Mouse (Mus musculus) frontal cortex, postnatal 14 days (tissue): Measurements from ENCODE around the gene Snx3.

Experiments
- DNase-seq, 2 experiments: peaks; one replicate each; pipeline ENCODE4 v3.0.0; 2022; ENCODE audit warnings: low spot score in 2 of 2

The Snx3 gene

DNA sequence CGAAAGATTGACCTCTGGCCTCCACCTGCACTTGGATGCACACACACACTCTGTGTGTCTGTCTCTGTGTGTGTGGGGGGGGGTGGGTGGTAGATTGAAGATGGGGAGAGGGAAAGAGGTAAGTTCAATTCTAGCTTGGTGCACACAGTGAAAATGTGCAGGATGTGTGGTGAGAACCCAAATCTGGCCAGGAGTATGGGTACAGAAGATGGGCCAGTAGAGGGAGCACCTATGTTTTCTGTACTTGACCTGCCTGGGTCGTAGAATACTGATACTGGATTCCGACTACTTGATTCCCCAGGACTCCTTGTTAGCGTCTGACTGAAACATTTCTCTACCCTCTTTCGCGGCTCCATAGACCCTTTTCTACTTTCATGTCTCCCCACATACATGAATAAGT is 8.3 kb downstream of the Snx3 start:
- no peak for DNase-seq

DNA sequence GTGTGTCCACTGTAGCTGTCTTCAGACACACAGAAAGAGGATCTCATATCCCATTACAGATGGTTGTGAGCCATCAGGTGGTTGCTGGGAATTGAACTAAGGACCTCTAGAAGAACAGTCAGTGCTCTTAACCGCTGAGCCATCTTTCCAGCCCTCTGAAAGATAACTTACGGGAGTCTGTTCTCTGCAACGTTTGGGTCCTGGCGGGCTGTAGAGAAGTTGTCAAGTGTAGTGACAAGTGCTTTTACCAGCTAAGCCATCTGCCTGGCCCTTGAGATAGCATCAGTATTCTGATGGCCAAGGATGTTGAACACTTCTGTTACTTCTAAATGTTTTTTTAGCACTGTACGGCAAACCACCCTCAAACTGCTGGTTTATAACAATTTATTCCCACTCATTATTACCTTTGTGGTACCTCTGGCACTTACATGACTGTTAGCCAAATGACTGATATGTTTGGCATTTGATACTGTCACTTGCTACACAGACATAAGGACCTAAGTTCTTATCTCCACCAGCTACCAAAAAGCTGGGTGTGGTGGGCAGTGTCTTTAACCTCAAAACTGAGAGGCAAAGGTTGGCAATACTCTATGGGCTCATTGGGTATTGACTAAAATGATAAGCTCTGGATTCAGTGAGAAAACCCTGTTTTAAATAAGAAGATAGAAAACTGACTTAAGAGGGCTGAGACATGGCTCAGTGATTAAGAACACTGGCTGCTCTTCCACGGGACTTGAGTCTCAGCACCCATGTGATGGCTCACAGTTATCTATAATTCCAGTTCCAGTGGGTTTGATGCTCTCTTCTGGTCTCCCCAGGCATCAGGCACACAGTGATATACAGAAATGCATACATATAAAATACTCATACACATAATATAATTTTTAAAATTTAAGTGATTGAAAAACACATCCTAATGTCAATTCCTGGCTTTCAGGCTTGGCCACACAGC is 9.6 kb downstream of the Snx3 start:
- no peak for DNase-seq

DNA sequence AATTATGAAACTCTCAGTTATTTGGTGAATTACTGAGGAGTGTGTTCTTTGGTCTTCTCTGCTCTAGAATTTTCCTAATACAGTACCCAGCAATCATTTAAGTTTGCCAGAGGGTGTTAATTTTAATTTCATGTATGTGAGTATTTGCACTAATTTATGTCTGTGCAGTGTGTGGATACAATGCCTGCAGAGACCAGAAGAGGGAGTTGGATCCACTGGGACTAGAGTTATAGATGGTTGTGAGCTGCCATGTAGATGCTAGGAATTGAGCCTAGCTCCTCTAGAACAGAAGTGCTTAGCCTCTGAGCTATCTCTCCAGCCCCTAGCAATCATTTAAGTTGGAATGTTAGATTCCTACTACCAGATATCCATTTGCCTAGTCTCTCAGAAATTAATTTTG is 12.3 kb downstream of the Snx3 start:
- DNase-seq, result no peak

DNA sequence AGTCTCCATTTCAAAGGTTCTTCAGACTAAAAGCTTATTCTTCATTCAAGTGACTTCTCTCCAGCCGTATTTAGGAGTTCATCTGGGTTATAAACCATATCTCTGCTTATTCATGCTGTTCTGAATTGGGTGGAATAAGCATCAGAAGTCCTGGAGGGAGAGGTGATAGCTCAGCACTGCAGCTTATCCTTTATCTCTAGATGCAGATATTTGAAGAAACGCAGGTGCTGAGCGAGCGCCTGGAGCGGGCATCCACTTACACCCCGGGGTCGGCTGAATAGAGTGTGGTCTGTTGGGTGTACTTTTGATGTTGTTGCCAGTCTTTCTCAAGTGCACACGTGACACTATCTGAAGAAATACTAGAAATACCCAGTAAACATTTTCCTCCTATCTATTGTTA is 16.5 kb downstream of the Snx3 start:
- no peak for DNase-seq

DNA sequence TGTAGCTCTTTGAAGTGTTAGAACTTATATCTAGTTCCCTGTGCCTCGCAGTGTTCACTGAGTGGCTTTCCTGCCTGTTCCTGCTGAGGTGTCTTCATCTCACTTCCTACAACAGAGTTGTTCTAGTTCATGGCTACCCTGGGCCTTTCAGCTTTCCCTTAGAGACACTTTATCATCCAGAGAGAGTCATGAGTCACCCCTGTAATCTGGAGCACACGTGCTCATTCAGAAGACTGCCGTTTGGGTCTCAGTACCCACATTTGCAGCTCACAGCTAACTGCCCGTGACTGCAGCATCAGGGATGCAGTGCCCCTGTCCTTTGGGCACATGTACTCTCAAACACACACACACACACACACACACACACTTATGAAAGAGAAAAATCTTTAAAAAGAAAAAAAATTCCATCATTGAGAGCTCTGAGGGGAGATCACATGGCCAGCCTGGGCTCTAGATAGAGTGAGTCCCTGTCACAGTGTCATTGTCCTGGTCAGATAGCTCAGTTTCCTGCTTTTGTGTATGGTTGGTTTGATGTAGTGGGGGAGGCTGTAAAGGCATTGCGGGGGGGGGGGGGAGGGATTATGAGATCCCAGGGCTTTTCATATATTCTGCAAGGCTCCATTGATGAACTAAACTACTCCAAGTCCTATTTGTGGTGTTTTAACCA is 19.6 kb downstream of the Snx3 start:
- no peak for DNase-seq

DNA sequence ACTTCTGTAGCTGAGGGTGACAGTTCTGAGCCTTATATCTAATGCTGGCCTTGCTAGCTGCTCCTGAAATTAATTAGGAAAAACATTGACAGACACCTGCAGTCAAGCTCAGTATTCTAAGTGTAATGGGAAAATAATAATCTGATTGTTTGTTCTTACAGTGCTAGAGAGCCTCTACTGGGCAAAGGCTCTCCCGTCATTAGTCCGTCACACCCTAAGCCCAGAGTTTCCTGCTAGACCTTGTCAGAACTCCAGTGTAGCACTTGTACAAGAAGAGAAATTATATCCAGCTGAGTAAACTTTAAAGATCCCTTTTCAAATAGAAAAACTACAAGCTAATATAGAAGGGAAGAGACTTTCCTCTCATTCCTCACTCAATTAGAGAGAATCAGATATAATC is 21.1 kb downstream of the Snx3 start:
- DNase-seq, result no peak

DNA sequence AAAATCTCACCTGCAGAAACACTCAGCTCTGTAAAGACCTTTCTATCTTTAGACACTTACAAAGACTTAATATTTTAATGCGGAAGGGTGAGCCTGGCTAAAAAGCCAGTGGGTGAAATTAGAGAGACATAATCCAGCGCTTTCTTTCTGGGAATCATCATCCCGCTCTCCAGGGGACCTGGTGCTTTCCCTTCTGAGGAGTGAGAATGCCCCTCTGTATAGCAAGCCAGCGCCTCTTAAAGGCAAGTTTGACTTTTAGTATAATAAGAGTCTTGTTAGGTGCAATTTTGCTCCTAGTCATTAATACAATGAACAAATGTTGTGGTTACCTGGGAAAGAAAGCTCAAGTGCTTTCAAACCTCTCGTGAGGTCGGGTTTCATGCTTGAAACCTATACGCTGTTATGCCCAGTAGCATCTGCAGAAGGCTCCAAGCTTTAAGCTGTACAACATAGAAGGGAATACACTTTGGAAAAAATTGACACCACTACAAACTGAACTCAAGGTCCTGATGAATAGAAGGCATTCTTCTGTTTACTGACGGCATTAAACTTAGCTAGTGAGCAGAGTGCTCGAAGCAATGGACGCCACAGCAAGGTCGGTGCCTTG is 21.8 kb downstream of the Snx3 start:
- DNase-seq, result no peak

DNA sequence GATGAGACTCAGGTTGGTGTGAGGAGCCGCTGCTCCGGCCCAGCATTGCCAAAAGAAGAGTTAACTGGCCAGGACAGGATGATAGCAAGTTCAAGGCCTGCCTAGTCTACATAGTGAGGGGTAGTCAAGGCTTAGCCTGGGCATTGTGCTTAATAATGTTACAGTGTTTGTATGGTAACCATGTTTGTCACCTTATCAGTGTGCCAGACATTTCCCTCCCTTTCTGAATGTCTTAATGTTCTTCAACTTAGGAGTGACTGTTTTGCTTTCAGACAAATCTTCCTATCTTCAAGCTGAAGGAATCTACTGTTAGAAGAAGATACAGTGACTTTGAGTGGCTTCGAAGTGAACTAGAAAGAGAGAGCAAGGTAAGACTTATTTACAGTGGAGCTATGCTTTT is 23.9 kb downstream of the Snx3 start:
- DNase-seq, result no peak

DNA sequence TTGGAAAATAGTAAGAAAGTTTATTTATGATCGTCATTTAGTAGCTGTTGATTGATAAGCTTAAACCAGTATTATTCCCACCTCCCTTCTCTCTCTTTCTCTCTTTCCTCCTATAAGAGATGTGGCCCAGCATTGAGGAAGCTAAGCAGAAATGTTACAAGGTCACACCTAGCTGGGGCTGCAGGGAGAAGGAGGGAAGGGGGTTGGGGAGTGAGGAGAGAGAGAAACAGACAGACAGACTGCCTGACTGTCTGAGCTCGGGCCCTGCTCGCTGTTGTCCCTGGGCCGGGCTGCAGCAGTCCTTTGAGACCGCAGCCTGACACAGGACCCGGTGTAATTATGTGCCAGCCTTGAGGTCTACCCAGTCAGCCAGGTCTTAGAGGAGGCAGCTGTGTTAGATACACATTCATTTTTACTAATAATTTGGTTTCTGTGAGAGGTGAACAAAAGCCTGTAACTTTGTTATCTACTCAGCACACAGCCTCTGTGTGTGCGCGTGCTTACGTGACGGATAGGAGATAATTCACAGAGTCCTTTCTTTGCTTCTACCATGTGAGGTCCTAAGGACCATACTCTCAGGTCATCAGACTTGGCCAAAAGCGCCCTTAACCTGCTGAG is 32.1 kb downstream of the Snx3 start:
- DNase-seq, result no peak

DNA sequence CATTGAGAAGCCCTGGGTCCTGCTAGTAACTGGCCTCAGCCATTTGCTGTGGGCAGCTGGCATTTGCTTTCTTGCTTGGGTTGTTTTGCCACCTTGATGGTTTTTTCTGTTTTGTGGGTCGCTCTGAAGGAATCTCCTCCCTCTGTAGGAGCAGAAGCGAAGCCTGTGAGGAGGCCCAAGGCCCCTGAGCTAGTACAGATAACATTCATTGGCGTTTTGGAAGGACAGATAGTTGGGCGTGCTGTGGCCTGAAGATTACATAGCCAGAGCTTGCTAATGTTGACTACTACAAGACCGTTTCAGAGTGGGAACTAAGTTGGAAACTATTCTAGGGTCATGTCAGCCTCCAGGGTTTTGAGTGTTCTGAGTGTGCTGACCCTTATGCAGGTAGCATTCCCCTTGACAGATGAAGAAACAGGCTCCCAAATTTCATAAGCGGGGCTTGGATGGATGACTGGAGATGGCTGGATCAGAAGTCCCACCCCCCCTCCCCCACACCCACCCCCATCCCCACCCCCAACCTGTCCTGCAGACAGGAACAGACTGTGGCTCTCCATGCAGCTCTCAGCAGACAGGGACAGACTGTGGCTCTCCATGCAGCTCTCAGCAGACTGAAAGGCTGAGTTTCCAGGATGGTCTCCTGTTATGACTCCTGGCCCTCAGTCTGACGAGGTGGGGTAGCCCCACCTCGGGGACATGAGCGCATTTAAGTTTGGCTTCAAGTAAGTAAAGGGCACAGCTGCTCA is 35.9 kb downstream of the Snx3 start:
- no peak for DNase-seq

DNA sequence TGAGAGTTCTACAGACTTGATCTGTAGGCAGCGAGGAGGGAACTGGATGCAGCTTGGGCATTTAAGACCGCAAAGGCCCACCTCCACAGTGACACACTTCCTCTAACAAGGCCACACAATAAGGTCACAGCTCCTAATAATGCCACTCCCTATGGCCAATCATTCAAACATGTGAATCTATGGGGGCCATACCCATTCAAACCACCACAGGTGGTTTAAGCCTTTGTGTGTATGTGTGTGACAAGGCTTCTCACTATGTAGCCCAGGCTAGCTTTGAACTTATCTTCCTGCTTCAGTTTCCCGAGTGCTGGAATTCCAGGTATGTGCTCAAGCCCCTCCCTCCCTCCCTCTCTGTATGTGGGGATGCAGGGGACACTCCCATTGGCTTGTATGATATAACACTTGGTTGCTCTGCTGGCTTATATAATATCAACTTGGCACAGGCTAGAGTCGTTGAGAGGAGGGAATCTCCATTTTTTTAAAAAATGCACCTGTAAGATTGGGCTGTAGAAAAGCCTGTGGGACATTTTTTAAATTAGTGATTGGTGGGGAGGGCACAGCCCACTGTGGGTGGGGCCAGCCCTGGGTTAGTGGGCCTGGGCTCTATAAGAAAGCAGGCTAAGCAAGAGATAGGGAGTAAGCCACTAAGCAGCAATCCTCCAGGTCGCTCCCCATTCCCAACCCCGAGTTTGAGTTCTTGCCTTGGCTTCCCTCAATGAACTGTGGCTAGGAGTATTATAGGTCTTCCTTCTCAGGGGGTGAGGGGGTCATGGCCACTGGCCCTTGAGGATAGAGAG is 44.1 kb downstream of the Snx3 start:
- no peak for DNase-seq

DNA sequence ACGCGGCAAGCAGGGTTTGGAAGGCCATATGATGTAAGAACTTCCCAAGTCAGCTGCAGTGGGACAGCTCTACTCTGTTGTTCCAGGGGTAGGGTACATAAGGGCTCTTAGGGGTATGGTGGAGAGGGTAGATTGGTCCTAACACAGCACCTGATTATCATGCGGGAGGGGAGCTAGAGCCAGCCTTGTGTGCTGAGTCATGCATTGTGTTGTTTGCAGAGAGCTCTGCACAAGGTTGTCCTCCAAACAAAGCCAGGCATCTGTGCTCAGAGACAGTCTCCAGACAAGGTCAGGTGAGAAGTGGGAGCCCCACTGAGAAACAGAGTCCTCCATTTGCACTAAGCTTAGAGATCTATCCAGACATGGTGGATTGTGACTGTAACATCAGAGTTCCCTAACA is 44.7 kb downstream of the Snx3 start:
- DNase-seq, result no peak

DNA sequence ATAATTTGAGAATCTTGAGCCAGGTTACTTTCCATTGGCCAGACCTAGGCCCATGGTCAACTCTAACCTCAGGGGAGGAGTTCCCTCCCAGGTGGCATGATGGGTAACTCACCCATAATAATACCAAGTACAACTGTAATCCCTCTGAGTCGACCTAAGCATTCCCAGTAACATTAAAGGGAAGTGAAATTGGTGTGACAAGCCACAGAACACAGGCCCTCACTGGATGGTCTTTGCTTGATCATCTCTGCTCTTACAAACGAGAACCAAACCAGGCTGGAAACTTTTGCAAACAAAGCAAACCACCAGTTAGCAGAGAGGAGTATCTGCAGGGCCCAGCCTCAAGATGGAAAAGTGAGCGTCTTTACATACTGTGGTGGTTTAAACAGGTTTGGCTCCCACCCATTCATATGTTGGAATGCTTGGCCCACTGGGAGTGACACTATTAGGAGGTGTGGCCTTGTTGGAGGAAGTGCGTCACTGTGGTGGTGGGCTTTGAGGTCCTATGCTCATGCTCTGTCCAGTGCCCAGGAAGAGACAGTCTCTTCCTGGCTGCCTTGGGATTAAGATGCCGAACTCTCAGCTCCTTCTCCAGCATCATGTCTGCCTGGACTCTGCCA is 57.9 kb downstream of the Snx3 start:
- no peak for DNase-seq

DNA sequence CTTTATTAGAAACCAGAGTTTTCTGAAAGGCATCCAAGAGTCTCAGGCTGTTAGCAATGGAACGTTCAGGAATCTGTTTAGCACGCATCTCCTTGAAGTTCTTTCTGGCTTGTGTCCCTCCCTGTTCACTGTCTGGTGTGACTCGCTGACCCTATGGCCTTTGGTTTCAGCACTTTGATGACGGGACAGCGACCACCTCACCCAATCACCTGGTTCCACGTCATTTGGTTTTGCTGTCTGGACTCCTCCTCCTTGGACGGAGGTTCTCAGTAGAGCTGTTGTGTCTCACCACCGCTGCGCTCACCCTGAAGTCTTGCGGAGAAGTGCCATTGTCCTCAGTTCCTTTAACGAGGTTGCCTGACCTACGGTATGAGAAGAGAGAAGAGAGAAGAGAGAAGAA is 60.4 kb downstream of the Snx3 start:
- no peak for DNase-seq

DNA sequence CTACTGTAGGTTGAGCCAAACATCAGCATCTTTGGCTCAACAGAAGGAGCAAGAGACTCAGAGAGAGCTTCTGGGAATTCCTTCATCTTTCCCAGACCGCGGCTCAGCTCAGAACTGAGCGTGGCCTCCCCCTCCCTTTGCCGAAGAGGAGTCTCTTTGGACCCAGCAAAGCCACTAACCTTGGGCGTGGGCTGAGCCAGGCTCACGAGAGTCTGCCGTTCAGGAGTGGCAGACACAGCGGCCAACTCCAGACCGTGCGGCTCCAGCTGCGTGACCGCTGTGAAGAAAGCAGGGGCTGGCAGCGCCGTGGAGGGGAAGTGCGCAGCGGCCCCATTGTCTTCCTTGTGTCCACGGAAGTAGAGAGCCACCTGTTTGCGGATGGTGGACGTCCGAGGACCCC is 70.7 kb downstream of the Snx3 start:
- DNase-seq, result no peak

DNA sequence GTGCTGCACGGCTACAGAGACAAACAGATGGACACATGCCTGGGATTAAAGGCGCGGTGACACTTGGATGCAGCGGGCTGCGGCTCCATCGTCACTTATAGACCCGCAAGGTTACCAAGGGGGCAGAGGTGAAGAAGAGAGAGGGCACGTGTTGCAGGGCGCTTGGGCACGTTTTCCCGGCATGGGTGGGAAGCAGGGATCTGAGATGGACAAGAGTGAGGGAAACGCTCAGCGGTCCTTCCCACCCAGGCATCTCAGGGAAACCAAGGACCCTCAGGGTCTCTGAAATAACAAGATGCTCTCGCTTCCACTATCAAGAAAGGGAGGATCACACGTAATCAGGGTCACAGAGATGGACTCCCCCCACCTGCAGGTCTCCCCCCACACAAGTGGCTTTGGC is 71.1 kb downstream of the Snx3 start:
- no peak for DNase-seq

DNA sequence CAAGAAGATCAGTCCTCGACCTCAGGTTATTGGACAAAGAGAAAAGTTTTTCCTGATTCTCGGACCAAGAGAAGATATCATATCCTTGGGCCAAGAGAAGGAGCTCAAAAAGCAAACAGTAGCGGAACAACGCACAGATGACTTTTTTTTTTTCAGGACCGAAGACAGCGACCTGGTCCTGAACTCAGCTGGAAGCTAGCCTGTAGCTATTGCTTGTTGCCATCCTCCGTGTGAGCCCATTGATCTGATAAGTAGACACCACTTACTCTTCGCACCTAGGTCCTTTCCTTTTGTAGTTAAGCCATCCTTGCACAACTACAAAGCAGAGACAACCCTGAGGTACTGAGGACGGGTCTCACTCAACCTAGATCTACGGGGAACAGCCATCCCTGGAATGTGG is 72.8 kb downstream of the Snx3 start:
- DNase-seq, result no peak

DNA sequence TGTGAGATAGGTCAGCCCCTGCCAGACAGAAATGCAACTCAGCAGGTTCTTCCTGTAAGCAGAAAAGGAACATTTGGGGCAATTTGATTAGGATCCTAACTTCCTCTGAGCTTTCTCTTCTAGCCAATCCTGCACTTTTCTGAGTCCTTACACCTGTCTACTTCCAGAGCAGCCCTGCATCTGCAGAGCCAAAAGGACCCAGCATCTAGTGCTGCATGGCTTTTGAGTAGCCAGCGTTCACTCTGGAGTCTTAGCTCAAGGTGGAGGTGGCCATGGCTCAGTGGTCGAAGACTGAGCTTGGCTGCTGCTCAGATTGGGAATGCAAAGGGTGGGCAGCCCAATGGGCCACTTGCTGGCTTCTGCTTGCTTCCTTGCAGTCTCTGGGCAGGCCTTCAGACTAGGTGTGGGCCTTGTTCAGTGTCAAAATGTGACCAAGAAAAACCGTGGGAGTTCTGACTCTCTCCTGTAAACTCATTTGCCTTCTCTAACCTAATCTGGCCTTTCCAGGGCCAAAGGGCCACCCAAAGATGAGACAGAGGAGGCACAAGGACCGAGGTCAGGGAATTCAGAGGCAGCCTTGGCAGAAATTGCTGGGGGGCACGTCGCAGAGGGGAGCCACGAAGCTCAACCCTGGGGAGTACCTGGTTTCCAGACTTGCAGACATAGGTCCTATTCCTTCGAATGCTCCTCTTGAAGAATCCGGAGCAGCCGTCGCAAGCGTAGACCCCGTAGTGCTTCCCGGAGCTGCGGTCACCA is 75.9 kb downstream of the Snx3 start:
- no peak for DNase-seq

DNA sequence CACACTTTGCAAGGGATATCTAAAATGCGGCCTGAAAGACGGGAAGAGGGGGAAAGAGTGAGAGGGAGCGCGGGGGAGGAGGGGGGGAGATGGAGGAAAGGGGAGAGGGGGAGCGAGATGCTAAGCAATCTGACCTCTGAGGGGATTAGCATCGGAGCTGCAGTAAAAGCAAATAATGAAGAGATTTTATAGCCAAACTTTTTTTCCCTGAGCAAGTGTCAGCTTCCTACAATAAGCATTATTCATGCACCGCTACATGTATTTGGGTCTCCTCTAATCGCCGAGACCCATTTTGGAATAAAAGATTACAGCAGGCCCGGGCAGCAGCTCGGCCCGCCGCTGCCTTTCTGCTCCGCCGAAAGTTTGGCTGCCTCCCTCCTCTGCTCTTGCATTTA is 76.4 kb downstream of the Snx3 start:
- no peak for DNase-seq
